Mouse (Mus musculus): ENCODE data around the gene Slc35e1.

GRCm38 (mm10) chr8:72443338-72443993 is 48.9 kb downstream of the Slc35e1 start, which contains the start of the genes Calr3 and 1700030K09Rik:
- peak; percentile 45; the same call in 1 of the 2 replicates for TF ChIP-seq POLR2A (IDR thresholded peaks at IDR 0.05; ENCODE audit: borderline replicate concordance, insufficient read depth, low read length)
- no peak for TF ChIP-seq CTCF (IDR thresholded peaks at IDR 0.05; ENCODE audit: borderline replicate concordance, insufficient read depth, low read depth, low read length)
